Mouse (Mus musculus) gastrocnemius, adult 2 months (tissue): Measurements from ENCODE around the gene Il1r1. TPM values are rescaled to one million over a fixed set of nuclear protein-coding genes. Genes with fewer than 3 reads are reported as not detected.
A peak's percentile ranks its signal among the peaks of the same experiment; 100 is the strongest.

Experiments
- DNase-seq: peaks from one replicate; pipeline ENCODE4 v3.0.0; 2022
- H3K27ac ChIP-seq: fragments of 200-600 bp; 2 replicates; pipeline ENCODE4 v1.8.1; 2022; ENCODE audit warnings: mild to moderate bottlenecking
- H3K4me3 ChIP-seq: fragments of 200-600 bp; 2 replicates; pipeline ENCODE4 v1.8.1; 2022; ENCODE audit warnings: mild to moderate bottlenecking, moderate library complexity
- CTCF ChIP-seq: fragments of 200-600 bp; IDR thresholded peaks from 2 replicates; pipeline ENCODE4 v1.8.1; 2022; ENCODE audit warnings: antibody characterized with exemption, mild to moderate bottlenecking, moderate library complexity
- intact Hi-C: fragments of 180-260 bp; cut with DNase I; formaldehyde crosslinking; loops from one replicate; pipeline ENCODE4 v1.15.1; 2025
- total RNA-seq, 2 experiments: library from RNA; stranded (reverse); gene quantifications; 2 replicates each; pipeline ENCODE4 v1.2.3; 2021

The Il1r1 gene
- total RNA-seq, 2 experiments from 2014 or later: 3.0 to 3.4 TPM

DNA sequence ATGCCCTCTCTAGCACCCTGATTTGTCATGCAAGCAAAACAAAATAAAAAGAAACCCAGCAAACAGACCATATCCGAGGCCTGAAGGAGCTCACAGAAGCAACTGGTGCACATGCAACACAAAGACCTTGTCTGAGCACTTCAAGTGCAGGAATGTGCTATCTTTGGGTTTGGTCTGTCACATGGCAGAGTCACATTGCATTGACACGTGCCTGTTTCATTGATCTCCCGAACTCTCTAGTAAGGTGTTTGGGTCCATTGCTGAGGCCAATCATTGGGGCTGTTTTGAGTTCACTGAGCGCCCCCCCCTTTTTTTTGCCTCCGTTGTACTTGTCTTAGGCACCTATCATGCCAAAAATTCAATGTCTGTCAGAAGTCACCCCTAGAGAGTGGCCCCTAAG is 7.4 kb upstream of the Il1r1 start:
- no peak for DNase-seq

DNA sequence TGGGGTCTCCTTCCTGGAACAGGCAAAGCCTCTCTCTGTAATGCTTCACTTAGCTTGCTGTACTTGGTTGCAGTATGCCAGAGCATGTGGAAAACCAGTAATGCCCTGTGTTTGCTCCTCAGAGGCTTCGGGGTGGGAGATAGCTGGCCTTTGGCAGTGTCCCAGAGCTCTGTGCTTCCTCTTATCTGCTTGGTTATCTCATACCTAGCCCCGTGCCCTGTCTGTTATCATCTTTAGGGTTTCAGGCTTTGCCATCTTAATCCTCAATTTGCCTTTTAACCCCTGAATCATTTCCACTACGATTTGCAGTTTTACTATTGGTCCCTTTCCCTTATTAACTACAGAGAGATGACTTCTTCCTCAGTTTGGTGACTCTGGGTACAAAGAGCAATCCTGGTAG is 6.3 kb upstream of the Il1r1 start:
- DNase-seq: no peak
- Histone ChIP-seq H3K27ac (no peak overlapping the region), H3K4me3 (no peak overlapping the region)
- intact Hi-C loops: no loop called here
- TF ChIP-seq CTCF: no peak

More for the DNA sequence above, 7.4 kb upstream of the Il1r1 start:
- Histone ChIP-seq H3K27ac (no peak overlapping the region), H3K4me3 (no peak overlapping the region)
- intact Hi-C loops: no loop called here
- TF ChIP-seq CTCF: no peak

DNA sequence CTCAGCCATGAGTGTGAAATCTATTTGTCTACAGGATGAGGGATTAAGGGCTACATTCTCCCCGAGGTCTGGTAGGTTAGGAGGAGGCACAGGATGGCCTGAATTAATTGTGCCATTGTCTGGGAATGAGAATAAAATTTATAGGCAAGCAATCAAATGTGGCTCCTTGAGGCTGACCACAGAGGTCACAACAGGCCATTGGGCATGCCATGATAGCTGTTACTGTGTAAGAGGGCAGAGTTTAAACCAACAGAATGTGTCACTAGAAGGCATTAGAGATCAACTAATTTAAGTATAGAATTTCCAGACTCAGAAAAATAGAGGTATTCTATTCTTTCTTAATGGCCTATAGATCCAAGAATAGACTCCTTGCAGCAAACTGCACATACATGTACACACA is 4.3 kb upstream of the Il1r1 start:
- intact Hi-C loops: loop anchor here (10.0 kb wide), 1 partner anchor 154 kb away; no protein-coding TSS in a partner anchor

DNA sequence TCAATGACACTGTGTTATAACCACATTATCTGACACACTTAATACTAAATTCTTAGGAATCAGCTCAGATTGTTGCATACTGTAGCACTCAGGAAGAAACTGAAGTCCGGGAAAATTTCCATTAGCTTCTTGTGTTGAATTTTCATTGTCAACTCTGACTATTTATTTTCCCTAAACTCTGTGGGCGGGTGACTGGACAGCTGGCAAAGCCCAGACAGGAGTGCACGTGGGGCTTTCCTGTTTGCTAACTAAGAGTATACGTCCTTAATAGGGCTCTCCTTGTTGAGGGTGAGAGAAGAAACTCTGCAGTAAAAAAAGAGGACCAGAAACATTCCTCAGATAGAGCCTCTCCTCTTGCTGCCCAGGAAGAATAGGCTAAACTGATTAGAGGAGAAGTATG is 3.0 kb upstream of the Il1r1 start:
- intact Hi-C loops: loop anchor here (10.0 kb wide), 1 partner anchor 153 kb away; no protein-coding TSS in a partner anchor
- Histone ChIP-seq H3K27ac (no peak overlapping the region), H3K4me3 (no peak overlapping the region)
- DNase-seq: no peak
- no peak for TF ChIP-seq CTCF

More for the DNA sequence above, 4.3 kb upstream of the Il1r1 start:
- no peak overlapping the region for H3K27ac ChIP-seq
- DNase-seq: no peak
- no peak overlapping the region for H3K4me3 ChIP-seq
- no peak for TF ChIP-seq CTCF

DNA sequence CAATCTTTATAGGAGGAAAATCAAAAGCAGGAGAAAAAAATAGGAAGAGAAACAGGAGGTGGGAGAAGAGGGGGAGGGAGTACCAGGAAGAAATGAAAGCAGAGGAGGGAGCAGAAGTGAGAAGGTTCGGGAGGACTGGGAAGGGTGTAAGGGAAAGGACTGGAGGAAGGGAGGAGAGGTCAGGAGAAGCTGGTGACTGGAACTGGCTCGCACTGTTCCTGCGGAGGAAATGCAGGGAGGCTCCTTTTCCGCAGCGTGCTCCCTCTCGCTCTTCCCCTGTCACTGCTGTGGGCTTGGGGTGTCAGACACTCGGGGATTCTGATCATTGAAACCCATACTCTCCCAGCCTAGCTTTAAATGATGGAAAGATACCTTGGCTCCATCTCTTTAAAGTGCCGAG is 2.2 kb upstream of the Il1r1 start:
- intact Hi-C loops: loop anchor here (10.0 kb wide), 1 partner anchor 152 kb away; no protein-coding TSS in a partner anchor
- Histone ChIP-seq H3K4me3 (no peak overlapping the region), H3K27ac (no peak overlapping the region)
- TF ChIP-seq CTCF: no peak
- no peak for DNase-seq

DNA sequence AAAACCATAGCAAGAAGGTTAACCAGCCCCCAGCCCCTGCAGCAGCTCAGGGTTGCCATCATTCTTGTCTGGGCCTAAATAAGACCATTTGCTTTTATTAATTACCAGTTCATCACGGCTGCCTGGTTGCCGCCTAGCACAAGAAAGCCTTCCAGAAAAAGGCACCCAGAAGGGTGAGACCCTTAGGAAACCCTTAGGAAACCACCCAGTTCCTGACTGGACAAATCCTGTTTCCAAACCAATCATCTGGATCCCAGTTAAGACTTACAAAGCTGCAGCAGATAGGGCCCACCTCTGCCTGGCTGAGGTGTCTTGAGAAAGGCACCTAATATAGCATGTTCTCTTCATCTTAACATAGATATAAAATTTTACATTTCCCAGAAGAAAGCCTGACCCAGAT is 1.3 kb upstream of the Il1r1 start:
- Histone ChIP-seq H3K27ac (peak overlapping the region; percentile 35), H3K4me3 (no peak overlapping the region)
- no peak for TF ChIP-seq CTCF
- no peak for DNase-seq
- intact Hi-C loops: loop anchor here (10.0 kb wide), 1 partner anchor 151 kb away; no protein-coding TSS in a partner anchor

DNA sequence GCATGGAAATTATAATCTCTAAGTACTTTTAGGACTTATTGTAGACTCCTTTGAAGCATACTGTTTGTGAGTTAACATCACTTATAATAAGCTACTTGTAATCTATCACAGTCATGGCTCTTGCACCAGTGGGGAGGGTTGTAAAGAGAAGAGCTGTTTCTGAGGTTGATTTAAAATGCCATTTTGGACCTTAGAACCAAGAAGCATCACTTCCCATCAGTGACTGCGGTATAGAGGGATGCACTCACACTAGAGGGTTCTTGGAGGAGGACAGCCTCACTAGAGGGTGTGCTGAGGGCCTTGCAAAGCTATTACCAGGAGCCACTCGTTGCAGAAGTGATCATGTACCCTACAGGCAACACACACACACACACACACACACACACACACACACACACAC is 700 bp downstream of the Il1r1 start:
- Histone ChIP-seq H3K4me3 (peak overlapping the region; percentile 64), H3K27ac (peak overlapping the region; percentile 73)
- TF ChIP-seq CTCF: no peak
- intact Hi-C loops: loop anchor here (10.0 kb wide), 1 partner anchor 149 kb away; no protein-coding TSS in a partner anchor
- no peak for DNase-seq

DNA sequence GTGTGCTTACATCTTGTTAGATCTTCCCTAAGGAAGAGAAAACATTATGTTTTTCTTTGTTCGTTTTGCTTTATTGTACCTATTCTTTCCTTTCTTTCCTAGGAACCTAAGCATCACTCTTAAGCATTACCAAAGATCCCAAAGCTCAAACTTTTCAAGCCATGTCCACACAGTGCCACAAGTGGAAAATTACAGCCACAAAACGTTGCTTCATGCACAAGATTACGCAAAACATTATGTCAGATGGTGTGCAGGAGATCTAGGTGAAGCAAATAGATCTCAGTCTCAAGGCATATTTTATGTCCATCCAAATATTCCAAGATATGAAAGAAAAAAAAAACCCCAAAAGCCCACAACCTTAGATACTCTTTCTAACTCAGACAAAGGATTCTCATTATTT is 4.2 kb downstream of the Il1r1 start:
- intact Hi-C loops: loop anchor here (10.0 kb wide), 1 partner anchor 146 kb away; no protein-coding TSS in a partner anchor
- no peak for TF ChIP-seq CTCF
- no peak overlapping the region for H3K27ac ChIP-seq
- DNase-seq: no peak
- no peak overlapping the region for H3K4me3 ChIP-seq

DNA sequence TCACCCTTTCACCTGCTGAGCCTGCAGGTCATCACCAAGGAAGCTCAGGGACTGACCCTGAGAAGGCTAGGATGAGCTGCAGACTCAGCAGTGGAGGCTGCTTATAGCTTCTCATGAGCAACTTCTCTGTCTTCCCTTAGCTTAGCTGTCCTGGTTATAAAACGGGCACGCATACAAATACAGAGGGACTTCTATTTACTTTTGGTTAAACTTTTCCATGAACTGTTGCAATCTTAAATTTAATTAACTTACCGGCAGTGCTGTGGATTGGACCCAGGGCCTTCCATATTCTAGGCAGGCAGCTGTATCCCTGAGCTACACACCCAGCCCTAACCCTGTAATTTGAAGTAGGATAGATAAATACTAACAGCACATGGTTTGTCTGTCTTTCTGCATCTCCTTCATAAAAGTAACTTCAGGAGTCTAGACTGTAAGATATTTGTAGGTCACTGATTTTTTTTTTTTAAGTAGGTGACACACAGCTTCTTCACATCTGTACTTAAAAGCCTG is 4.9 kb downstream of the Il1r1 start:
- H3K4me3 ChIP-seq: no peak overlapping the region
- intact Hi-C loops: loop anchor here (10.0 kb wide), 1 partner anchor 145 kb away; no protein-coding TSS in a partner anchor
- no peak overlapping the region for H3K27ac ChIP-seq
- no peak for TF ChIP-seq CTCF
- no peak for DNase-seq

DNA sequence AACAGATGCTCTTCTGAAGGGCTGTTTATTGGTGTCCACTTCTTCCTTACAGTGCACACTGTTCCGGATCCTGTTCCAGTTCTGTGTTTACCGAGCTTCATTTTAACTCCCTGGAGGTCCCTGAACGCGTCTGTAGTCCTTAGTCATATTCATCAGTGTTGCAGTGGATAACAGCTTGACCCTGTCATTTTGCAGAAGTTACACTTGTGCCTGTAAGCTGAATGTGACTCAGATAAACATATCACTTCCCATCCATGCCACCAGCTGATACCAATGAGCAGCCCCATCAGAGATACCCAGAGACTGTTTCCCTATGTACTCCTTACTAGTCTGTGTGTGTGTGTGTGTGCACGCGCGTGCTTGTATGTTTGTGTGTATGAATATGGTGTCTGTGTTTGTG is 5.5 kb downstream of the Il1r1 start:
- no peak for TF ChIP-seq CTCF
- intact Hi-C loops: no loop called here
- Histone ChIP-seq H3K27ac (no peak overlapping the region), H3K4me3 (no peak overlapping the region)
- DNase-seq: no peak

DNA sequence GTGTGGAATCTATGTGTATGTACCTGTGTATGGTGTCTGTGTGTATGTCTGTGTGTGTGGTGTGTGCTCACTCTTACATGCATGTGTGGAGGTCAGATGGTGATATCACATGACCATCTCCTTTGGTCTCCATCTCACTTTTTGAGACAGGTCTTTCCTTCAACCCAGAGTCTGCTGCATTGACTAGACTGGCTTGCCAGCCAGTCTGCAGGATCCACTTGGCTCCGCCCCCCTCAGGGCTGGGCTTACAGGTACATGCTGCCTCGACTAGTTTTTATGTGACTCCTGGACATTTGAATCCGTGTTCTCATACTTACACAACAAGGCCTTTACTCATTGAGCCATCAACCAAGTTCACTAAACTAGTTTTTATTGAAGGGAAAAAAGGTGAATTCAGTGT is 6.2 kb downstream of the Il1r1 start:
- Histone ChIP-seq H3K27ac (no peak overlapping the region), H3K4me3 (no peak overlapping the region)
- no peak for DNase-seq
- intact Hi-C loops: no loop called here
- TF ChIP-seq CTCF: no peak

DNA sequence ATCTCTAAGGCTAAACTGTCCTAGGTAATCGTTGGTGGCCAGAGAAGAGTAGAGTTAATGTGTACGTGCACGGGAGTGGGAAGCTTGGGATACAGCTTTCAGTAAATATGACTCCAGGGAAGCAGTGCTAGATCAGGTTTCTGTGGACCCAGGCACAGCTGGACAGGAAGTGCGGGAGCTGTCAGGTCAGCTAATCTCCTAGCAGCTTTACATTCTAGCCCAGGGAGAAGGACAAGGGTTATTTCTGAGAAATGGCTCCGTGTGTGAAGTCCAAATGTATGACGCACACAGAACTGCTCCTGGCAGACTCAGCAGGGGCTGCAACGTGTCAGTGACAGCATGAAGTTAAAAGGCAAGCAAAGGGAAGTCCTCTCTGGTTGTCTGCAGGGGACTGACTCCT is 8.3 kb downstream of the Il1r1 start:
- no peak for TF ChIP-seq CTCF
- no peak for DNase-seq
- Histone ChIP-seq H3K27ac (no peak overlapping the region), H3K4me3 (no peak overlapping the region)
- intact Hi-C loops: no loop called here

DNA sequence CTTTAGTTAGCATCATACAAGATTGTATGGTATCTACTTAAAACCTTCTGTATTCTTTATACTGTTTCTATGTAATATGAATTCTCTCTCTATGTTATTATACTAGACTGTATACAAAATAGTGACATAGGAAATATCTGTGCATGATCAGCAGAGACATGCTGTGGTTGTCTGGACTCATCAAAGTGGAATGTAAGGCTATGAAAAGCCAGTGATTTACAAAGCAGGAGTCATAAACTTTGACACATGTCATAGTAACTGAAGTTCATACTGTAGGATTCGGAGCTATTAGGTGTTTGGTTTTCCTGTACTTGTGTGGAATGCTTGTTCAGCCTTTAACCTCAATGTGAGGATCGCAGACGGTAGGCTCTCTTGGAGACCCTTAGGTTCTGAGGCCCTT is 8.7 kb downstream of the Il1r1 start:
- DNase-seq: no peak
- H3K27ac ChIP-seq: no peak overlapping the region
- no peak overlapping the region for H3K4me3 ChIP-seq
- intact Hi-C loops: no loop called here
- no peak for TF ChIP-seq CTCF

DNA sequence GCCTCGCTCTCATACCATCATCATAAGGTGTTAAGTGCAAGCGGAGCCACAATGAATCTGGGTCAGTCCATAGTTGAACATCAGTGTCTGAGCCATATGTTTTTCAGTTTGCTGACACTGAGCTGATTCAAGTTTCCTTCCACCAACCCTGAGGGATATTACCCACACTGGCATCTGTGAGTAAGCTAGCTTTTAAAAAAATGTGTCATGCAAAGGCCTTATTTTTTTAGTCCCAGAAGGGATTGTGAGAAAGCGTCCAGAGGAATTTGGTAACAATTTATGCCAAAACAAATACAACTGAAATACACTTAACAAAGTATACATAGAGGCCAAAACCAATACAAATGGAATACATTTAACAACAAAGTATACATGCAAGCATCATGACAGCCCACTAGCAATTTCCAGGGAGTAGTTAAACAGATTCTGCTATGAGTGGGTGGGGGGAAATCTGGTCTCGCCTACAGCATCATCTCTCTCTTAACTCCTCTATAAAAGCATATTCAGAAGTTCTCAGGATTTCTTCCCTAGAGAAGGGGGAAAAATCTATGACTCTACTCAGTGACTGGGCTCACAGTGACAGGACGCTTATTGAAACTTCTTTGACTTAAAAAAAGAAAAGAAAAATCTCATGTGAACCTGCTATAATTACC is 10.8 kb downstream of the Il1r1 start:
- DNase-seq: no peak
- TF ChIP-seq CTCF: no peak
- Histone ChIP-seq H3K4me3 (no peak overlapping the region), H3K27ac (no peak overlapping the region)
- intact Hi-C loops: no loop called here
